Mouse (Mus musculus) heart, adult 2 months (tissue): Measurements from ENCODE around the gene Dctd. TPM values are rescaled to one million over a fixed set of nuclear protein-coding genes. Genes with fewer than 3 reads are reported as not detected.

ENCODE experiments used
- DNase-seq, 2 experiments: peaks; one replicate each; pipeline ENCODE4 v3.0.0; 2021
- H3K27ac ChIP-seq: fragments of 200-600 bp; 2 replicates; pipeline ENCODE4 v1.8.1; 2022
- H3K27me3 ChIP-seq: fragments of 200-500 bp; 2 replicates; pipeline ENCODE4 v1.6.1; 2012; ENCODE audit warnings: mild to moderate bottlenecking, low read length, inconsistent platforms, mixed read lengths; ENCODE audit not compliant: control insufficient read depth, insufficient read depth
- H3K36me3 ChIP-seq: fragments of 200-500 bp; 2 replicates; pipeline ENCODE4 v1.6.1; 2012; ENCODE audit warnings: low read length, inconsistent platforms; ENCODE audit not compliant: control insufficient read depth, insufficient read depth
- H3K4me1 ChIP-seq: fragments of 200-500 bp; 2 replicates; pipeline ENCODE4 v1.6.1; 2011; ENCODE audit warnings: low read length; ENCODE audit not compliant: control insufficient read depth, insufficient read depth
- H3K4me3 ChIP-seq: fragments of 200-600 bp; 2 replicates; pipeline ENCODE4 v1.8.1; 2022
- H3K79me2 ChIP-seq: fragments of 200-500 bp; replicated peaks from 2 replicates; pipeline ENCODE4 v1.6.1; 2012; ENCODE audit warnings: mild to moderate bottlenecking, inconsistent platforms, low read length, moderate library complexity, mixed read lengths; ENCODE audit not compliant: control insufficient read depth, insufficient read depth
- H3K9ac ChIP-seq: fragments of 200-500 bp; 2 replicates; pipeline ENCODE4 v1.6.1; 2012; ENCODE audit warnings: low read depth, mild to moderate bottlenecking, control low read depth, inconsistent platforms, low read length, mixed read lengths
- CTCF ChIP-seq: fragments of 200-600 bp; IDR thresholded peaks from 2 replicates; pipeline ENCODE4 v1.8.1; 2022; ENCODE audit warnings: antibody characterized with exemption, mild to moderate bottlenecking, moderate library complexity
- EP300 ChIP-seq: fragments of 200-500 bp; IDR thresholded peaks from 2 replicates; pipeline ENCODE4 v1.6.1; 2011; ENCODE audit warnings: low read depth, low read length, control low read depth; ENCODE audit not compliant: insufficient read depth
- POLR2A ChIP-seq: fragments of 200-500 bp; IDR thresholded peaks from 2 replicates; pipeline ENCODE4 v1.6.1; 2011; ENCODE audit warnings: mild to moderate bottlenecking, low read depth, low read length, control low read depth; ENCODE audit not compliant: insufficient read depth
- WGBS: fragments of 180-500 bp; shearing (Covaris S2); methylation state at CpG from one replicate; pipeline ENCODE4 v1.1.7; 2018; 5-methylcytosine and 5-hydroxymethylcytosine counted together
- intact Hi-C: fragments of 180-260 bp; cut with DNase I; formaldehyde crosslinking; loops from one replicate; pipeline ENCODE4 v1.15.1; 2025
- polyA plus RNA-seq: library from polyadenylated mRNA; depleted of rRNA; stranded (reverse); fragments of >200 nt; gene quantifications from 2 replicates; pipeline ENCODE4 v1.2.3, GENCODE M21; 2012
- total RNA-seq, 2 experiments: library from RNA; stranded (reverse); gene quantifications; 2 replicates each; pipeline ENCODE4 v1.2.3; 2021

Gene Dctd
- total and polyA plus RNA-seq, 3 experiments: 0.63 to 1.6 (median 0.84) TPM

DNA sequence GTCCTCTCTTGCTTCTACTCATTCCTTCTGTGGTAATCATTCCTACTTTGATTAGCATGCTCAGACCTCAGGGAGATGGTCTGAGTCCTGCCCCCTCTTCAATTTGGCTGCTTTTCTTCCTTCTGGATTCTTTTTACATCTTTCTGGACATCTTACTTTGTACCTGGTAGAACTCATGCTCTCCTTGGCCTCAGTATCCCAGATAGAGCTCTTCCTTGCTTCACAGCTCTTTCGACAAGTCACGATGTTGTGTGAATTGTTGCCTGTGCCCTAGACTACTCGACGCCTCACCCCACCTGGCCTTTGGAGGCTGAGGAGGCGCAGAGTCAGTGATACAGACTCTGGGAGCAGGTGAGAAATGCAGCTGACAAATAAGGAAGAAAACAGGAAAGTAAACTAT is 3.5 kb upstream of the Dctd start:
- no peak overlapping the region for H3K4me3 ChIP-seq
- 80% methylated on average over 5 of the region's 5 CpGs for WGBS

DNA sequence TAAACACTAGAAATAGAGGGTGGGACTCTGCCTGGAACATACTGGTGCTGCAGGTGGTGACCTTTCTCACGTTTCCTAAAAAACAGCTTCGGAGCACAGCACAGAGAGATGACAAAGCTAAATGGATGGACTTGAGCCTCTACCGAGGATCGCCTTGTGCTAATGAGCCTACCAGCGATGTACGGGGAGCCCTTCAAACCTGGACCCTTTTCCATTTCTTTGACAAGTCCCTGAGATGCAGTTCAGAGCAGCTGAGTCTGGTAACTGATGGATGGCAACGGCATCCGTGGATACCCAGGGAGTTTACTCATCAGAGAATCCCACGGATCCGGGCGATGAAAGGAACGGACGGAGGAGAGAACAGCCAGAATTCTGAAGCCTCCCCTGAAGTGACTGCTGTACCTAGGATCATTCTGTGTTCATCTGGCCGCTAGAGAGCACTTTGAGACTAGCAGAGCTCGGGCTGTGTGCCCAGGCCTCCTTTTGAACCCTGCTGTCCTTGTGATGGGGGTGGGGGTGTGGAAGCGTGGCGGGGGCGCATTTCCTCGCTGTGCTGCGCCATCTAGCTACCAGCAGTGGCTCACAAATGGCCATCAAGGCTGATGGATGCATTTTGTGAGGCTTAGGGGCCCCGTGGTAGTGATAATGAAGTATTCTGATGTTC is 1.6 kb upstream of the Dctd start:
- no peaks in the 10 kb centered on the region for H3K36me3 ChIP-seq
- no peaks in the 10 kb centered on the region for H3K79me2 ChIP-seq
- no peak overlapping the region for H3K9ac ChIP-seq
- no peak overlapping the region for H3K27ac ChIP-seq
- no peak overlapping the region for H3K4me3 ChIP-seq
- H3K4me1 ChIP-seq: no peaks in the 10 kb centered on the region
- H3K27me3 ChIP-seq: no peaks in the 10 kb centered on the region
- TF ChIP-seq EP300 (no peak), POLR2A (no peak), CTCF (no peak; the same call in none of the 2 replicates)
- intact Hi-C loops: loop anchor here (10.0 kb wide), 1 partner anchor 428 kb away; no protein-coding TSS in a partner anchor
- DNase-seq: peak; percentile 43 to 47
- WGBS: 13% methylated on average over 21 of the region's 21 CpGs

More for the DNA sequence above, 3.5 kb upstream of the Dctd start:
- no peaks in the 10 kb centered on the region for H3K79me2 ChIP-seq
- no peaks in the 10 kb centered on the region for H3K27me3 ChIP-seq
- H3K9ac ChIP-seq: no peak overlapping the region
- no peaks in the 10 kb centered on the region for H3K36me3 ChIP-seq
- H3K4me1 ChIP-seq: no peaks in the 10 kb centered on the region
- H3K27ac ChIP-seq: no peak overlapping the region
- TF ChIP-seq POLR2A (no peak), EP300 (no peak), CTCF (no peak)
- intact Hi-C loops: loop anchor here (10.0 kb wide), 1 partner anchor 429 kb away; no protein-coding TSS in a partner anchor
- DNase-seq: no peak

DNA sequence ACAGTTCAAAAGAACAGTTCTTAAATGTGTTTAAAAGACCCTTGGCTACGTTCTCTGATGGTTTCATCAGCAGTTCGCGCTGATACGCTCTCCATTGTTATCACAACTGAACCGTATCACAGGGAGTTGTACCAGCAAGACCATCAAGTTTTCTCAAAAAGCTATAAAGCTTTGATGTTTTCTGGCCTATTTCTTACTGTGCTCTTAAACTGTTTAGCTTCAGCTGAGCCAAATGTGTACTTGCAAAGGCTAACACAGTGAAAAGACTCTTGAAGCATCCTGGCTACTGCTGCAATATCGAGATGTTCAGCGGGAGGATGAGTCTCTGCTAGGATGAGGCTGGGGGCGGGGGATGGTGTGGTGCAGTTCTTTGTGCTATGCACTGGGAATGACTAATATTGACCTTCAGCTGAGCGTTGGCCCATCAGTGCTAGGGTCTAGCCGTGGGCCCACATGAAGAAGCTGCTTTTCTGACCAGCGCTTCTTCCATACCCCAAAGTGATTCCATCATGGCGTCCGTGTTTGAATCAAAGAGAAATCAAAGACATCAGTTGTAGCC is 732 bp upstream of the Dctd start:
- H3K27me3 ChIP-seq: no peaks in the 10 kb centered on the region
- no peaks in the 10 kb centered on the region for H3K4me1 ChIP-seq
- intact Hi-C loops: loop anchor here (10.0 kb wide), 1 partner anchor 427 kb away; no protein-coding TSS in a partner anchor
- WGBS: 77% methylated on average over 13 of the region's 13 CpGs
- no peak overlapping the region for H3K4me3 ChIP-seq
- no peaks in the 10 kb centered on the region for H3K79me2 ChIP-seq
- H3K9ac ChIP-seq: no peak overlapping the region
- no peak for DNase-seq
- TF ChIP-seq EP300 (no peak), POLR2A (no peak), CTCF (no peak)
- H3K36me3 ChIP-seq: no peaks in the 10 kb centered on the region
- H3K27ac ChIP-seq: no peak overlapping the region

DNA sequence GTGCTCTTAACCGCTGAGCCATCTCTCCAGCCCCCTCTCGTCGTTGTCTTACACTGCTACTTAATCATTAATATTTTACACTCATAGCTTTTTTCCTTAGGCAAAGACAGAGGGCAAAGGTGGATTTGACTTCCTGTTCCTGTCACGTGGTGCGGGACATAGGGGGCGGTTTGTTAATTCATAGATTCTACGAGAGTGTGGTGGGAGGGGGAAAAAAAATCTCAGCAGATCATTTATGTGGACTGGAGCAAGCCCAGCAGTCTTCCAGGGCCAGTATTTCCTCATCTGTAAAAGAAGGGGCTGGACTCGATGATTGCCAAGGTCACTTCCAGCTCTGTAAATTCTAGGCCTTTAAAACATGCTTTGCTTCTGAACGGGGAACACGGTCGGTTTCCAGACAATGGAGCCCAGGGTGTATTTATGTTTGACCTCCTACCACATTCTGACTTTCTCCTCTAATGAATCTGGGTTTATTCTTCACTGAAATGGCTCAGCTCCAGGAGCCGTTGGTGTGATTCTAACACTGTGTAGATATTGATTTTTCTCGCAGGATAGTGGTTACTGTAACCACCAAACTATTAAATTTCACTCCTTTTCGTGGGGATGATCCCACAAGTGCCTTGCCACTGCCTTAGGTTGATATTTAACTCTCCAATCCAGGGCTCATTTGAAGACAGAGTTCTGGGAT is 1.4 kb downstream of the Dctd start:
- Histone ChIP-seq H3K27ac (no peak overlapping the region), H3K9ac (no peak overlapping the region), H3K27me3 (no peaks in the 10 kb centered on the region), H3K4me1 (no peaks in the 10 kb centered on the region), H3K36me3 (no peaks in the 10 kb centered on the region), H3K4me3 (no peak overlapping the region), H3K79me2 (no peaks in the 10 kb centered on the region)
- 64% methylated on average over 14 of the region's 14 CpGs for WGBS
- TF ChIP-seq POLR2A (no peak), CTCF (no peak), EP300 (no peak)
- no peak for DNase-seq
- intact Hi-C loops: no loop called here

DNA sequence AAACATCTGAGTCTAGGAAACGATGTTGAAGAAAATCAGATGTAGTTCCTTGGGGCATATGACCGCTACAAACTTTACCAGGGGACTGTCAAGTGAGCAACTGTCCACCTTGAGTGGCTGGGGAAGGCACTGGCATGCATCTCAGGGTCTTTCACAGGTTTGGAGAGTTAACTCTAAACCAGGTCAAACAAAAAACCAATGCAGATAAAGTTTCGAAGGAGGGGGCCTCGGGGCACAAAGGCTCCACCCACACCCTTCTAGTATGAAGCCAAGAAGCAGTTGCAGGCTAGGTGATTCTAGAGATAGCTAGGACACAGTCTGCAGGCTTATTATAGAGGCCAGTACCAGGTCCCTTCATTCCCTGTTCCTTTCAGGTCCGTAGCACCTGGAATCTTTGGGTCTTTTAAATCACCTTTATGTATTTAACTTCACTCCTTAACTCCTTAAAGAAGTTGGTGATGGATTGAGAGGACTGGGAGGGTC is 10.5 kb downstream of the Dctd start:
- intact Hi-C loops: no loop called here
- Histone ChIP-seq H3K27me3 (no peaks in the 10 kb centered on the region), H3K4me1 (no peaks in the 10 kb centered on the region; the same call in 1 of the 2 replicates), H3K36me3 (no peaks in the 10 kb centered on the region), H3K27ac (no peak overlapping the region), H3K4me3 (peak overlapping the region; percentile 74), H3K9ac (no peak overlapping the region), H3K79me2 (no peaks in the 10 kb centered on the region)
- no peak for DNase-seq
- WGBS: 35% methylated on average over 5 of the region's 5 CpGs
- TF ChIP-seq POLR2A (no peak), CTCF (no peak), EP300 (no peak)
